Mouse (Mus musculus) spleen, adult 2 months (tissue): Measurements from ENCODE around the gene Bet1l.

Experiments used
- CTCF ChIP-seq: fragments of 200-500 bp; IDR thresholded peaks from 2 replicates; pipeline ENCODE4 v1.5.1; 2011; ENCODE audit warnings: mild to moderate bottlenecking, inconsistent platforms; ENCODE audit not compliant: insufficient read depth, insufficient read length, insufficient replicate concordance; ENCODE audit errors: extremely low read depth
- POLR2A ChIP-seq: fragments of 200-500 bp; IDR thresholded peaks from 2 replicates; pipeline ENCODE4 v1.6.1; 2011; ENCODE audit warnings: low read depth, low read length, inconsistent platforms

GRCm38 (mm10) chr7:140864761-140865160, 7.4 kb upstream of the Bet1l start:
- TF ChIP-seq CTCF (no peak), POLR2A (no peak)
